Mouse (Mus musculus) colon, adult 2 months (tissue): ENCODE results near the gene Sdcbp2. TPM values are rescaled to one million over a fixed set of nuclear protein-coding genes. Genes with fewer than 3 reads are reported as not detected.

ENCODE experiments used
- polyA plus RNA-seq: library from polyadenylated mRNA; depleted of rRNA; stranded (reverse); fragments of >200 nt; gene quantifications from 2 replicates; pipeline ENCODE4 v1.2.3, GENCODE M21; 2012; rRNA removed

Gene Sdcbp2
- 291 and 310 TPM in 2 replicates for polyA plus RNA-seq

DNA sequence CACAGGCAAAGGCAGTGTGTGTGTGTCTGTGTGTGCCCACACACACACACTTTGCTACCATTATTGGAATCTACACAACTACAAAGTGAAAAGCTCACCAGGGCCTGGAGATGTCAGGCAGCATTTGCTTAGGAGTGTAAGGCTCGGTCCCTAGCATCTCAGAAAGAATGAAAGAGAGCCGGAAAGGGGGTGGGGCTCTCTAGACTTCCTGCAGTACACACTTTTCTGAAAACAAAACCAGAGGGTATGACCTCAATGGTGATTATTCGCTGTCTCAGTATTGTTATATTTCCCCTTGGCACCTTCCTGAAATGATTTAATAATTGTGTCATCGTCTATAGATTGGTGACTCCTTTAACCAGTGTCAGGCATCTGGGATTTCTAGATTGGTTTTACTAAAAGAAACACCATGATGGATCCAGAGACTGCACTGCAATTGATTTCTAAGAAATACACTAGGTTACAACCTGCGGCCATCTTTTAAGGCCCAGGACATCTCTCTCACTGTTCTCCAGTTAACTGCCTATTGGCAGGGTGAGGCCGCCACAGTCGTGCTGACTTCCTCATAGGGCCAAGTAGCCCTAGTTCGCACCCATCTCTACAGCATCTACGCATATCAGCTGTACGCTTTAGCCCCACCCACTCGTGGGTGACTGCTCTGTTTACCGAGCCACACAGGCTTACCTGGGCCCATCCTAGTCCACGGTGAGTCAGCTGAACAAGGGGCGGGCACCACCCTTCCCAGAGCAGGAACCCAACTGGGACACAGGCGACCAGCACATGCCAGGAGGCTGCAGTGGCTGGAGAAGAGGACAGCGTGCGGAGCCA, at the start of gene Sdcbp2:
Sdcbp2 (plus strand) TSS at position 750 of the 828 bp plus-strand sequence.

DNA sequence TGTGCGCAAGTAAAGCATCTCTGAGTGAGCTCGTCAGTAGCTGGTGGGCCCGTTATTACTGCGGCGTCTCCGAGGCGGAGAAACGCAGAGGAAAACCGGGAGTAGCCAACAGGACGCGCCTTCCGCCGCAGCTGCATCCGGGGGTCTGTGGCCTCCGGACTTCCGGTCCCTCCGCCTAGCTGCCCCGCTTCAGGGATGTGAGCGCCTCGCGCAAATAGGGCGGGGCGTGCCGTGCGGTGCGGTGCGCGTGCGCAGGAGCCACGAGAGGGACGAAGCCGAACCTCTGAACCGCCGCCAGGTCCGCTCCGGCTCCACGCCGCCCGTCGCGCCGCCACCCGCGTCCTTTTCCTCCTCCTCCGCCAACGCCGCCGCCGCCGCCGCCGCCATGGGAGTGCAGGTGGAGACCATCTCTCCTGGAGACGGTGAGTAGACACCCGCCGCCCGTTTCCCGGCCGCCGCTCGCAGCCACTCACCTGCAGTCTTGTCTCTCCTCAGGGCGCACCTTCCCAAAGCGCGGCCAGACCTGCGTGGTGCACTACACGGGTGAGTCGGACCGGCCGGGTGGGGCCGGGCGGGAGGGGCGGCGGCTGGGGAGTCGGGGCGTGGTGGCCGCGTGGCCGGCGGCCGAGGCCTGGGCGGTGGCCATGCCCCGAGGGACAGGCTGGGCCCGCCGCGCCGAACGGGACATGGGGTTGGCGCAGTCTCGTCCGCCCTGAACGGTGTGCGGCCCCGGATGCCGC, 29.9 kb upstream of the Sdcbp2 start, which contains the start of gene Fkbp1a:
Fkbp1a (plus strand) TSS at position 161 of the 740 bp plus-strand sequence.

DNA sequence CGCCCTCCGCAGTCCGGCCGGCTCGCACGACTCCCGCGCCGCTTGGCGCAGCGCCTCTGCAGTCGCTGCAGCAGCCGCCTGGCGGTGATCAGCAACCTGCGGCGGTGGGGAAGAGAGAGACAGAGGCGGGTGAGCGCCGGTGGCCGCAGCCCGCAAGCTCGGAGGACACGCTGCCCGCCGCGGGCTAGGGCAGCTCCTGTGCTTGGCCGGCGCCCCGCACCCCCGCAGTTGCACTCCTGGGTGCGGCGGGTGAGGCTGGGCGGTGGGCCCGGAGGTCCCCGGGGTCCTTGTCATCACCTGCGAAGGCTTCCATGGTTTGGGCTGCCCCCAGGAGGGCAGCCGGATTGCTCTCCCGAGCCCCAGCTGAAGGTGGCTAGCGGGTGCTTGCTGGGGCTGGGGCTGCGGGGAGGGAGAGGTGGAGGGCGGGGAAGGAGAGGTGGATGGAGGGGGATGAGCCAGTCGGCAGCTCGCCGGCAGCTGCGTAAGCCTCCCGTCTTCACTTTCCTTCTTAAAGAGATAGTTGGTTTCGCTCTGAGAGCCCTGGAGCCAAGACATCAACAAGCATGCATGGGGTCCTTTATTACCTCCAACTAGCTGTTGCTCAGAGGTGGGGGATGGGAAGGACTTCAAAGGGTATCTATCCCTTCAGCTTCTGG, 59.9 kb downstream of the Sdcbp2 start, which contains the start of gene Snph:
Snph (minus strand) TSS at position 435 of the 656 bp plus-strand sequence.

Other genes with a start within 250 kb of the Sdcbp2 start
- gene 4921509C19Rik, start 96.5 kb upstream of the Sdcbp2 start, polyA plus RNA-seq = not detected in 2 replicates
- 27.4 and 36.8 TPM in 2 replicates for gene Nsfl1c, start 78.4 kb upstream of the Sdcbp2 start, polyA plus RNA-seq
- gene Fkbp1a, start 30.1 kb upstream of the Sdcbp2 start, polyA plus RNA-seq = 49.5 and 51.2 TPM in 2 replicates
- 6.9 and 7.6 TPM in 2 replicates for gene Snph, start 60.0 kb downstream of the Sdcbp2 start, polyA plus RNA-seq
- not detected in 2 replicates for gene Rad21l, start 95.9 kb downstream of the Sdcbp2 start, polyA plus RNA-seq
- gene Tmem74b, start 129.4 kb downstream of the Sdcbp2 start, polyA plus RNA-seq = 0.28 and 0.36 TPM in 2 replicates
- 31.2 and 35.6 TPM in 2 replicates for gene Psmf1, start 171.6 kb downstream of the Sdcbp2 start, polyA plus RNA-seq